Mouse (Mus musculus) lung, postnatal 0 days (tissue): ENCODE measurements around the gene Scn4b. TPM values are rescaled to one million over a fixed set of nuclear protein-coding genes. Genes with fewer than 3 reads are reported as not detected.

Source experiments
- ATAC-seq: fragments of 200-750 bp; cut with Nextera tagmentation; 2 replicates; pipeline ENCODE4 v1.8.0; 2017; ENCODE audit warnings: moderate library complexity
- DNase-seq: peaks from one replicate; pipeline ENCODE4 v3.0.0-alpha.2; 2016; ENCODE audit warnings: low spot score
- H3K27ac ChIP-seq: fragments of 300-500 bp; sonication (generic); 2 replicates; pipeline ENCODE4 v1.5.1; 2014; ENCODE audit warnings: antibody characterized with exemption, mild to moderate bottlenecking, low read length, mixed read lengths
- H3K27me3 ChIP-seq: fragments of 300-500 bp; sonication (generic); replicated peaks from 2 replicates; pipeline ENCODE4 v1.6.1; 2014; ENCODE audit warnings: low read length, mixed read lengths; ENCODE audit not compliant: insufficient read depth
- H3K36me3 ChIP-seq: fragments of 300-500 bp; sonication (generic); 2 replicates; pipeline ENCODE4 v1.6.1; 2014; ENCODE audit warnings: low read length, mixed read lengths; ENCODE audit not compliant: insufficient read depth
- H3K4me1 ChIP-seq: fragments of 300-500 bp; sonication (generic); 2 replicates; pipeline ENCODE4 v1.6.1; 2014; ENCODE audit warnings: antibody characterized with exemption, low read depth, low read length, mixed read lengths; ENCODE audit not compliant: insufficient read depth
- H3K4me2 ChIP-seq: fragments of 300-500 bp; sonication (generic); replicated peaks from 2 replicates; pipeline ENCODE4 v1.6.1; 2014; ENCODE audit warnings: low read depth, mild to moderate bottlenecking, low read length, moderate library complexity, mixed read lengths
- H3K4me3 ChIP-seq: fragments of 300-500 bp; sonication (generic); 2 replicates; pipeline ENCODE4 v1.5.1; 2014; ENCODE audit warnings: low read depth, low read length
- H3K9ac ChIP-seq: fragments of 300-500 bp; sonication (generic); replicated peaks from 2 replicates; pipeline ENCODE4 v1.6.1; 2014; ENCODE audit warnings: low read depth, mild to moderate bottlenecking
- H3K9me3 ChIP-seq: fragments of 300-500 bp; sonication (generic); 2 replicates; pipeline ENCODE4 v1.6.1; 2016; ENCODE audit warnings: low read length, mixed read lengths
- CTCF ChIP-seq: IDR thresholded peaks from 2 replicates; pipeline ENCODE4 v1.5.1; 2016; ENCODE audit warnings: antibody characterized with exemption, mild to moderate bottlenecking
- EP300 ChIP-seq: IDR thresholded peaks from 2 replicates; pipeline ENCODE4 v1.6.1; 2016; ENCODE audit warnings: antibody characterized with exemption, mild to moderate bottlenecking, control low read depth
- WGBS: fragments of 180-500 bp; shearing (Covaris S2); extraction: QIAGEN DNeasy Blood & Tissue Kit; methylation state at CpG from one replicate; pipeline ENCODE4 v1.1.7; 2014; 5-methylcytosine and 5-hydroxymethylcytosine counted together
- polyA plus RNA-seq: library from polyadenylated mRNA; unstranded; fragments of >200 nt; fragmentation: Nextera tagmentation; extraction: Ambion mirVana; gene quantifications from 2 replicates; pipeline ENCODE4 v1.2.1, GENCODE M21; 2015

Scn4b gene
- polyA plus RNA-seq, 1 experiment from 2014 or later = 0.13 TPM

- H3K36me3 ChIP-seq = no peaks in the 10 kb centered on the region
- no peak overlapping the region for H3K4me2 ChIP-seq
- H3K9me3 ChIP-seq = no peaks in the 10 kb centered on the region
- no peak overlapping the region for H3K27ac ChIP-seq
- H3K9ac ChIP-seq = no peak overlapping the region
- no peaks in the 10 kb centered on the region for H3K27me3 ChIP-seq
- ATAC-seq = no peak
- H3K4me3 ChIP-seq = no peak overlapping the region
- WGBS = 76% methylated on average over 8 of the region's 8 CpGs
- DNase-seq = no peak
- H3K4me1 ChIP-seq = no peaks in the 10 kb centered on the region
- TF ChIP-seq CTCF (no peak), EP300 (no peak)
Observed at GRCm38 (mm10) chr9:45196125-45196830, 58.1 kb downstream of the Scn4b start.

GRCm38 (mm10) chr9:45197549-45197948, 59.4 kb downstream of the Scn4b start:
- no peak overlapping the region for H3K4me2 ChIP-seq
- no peak for TF ChIP-seq EP300
- TF ChIP-seq CTCF = no peak
- DNase-seq (no peak), ATAC-seq (no peak)
- no peaks in the 10 kb centered on the region for H3K27me3 ChIP-seq
- H3K36me3 ChIP-seq = no peaks in the 10 kb centered on the region
- WGBS = 66% methylated on average over 5 of the region's 5 CpGs
- H3K4me1 ChIP-seq = no peaks in the 10 kb centered on the region
- no peak overlapping the region for H3K4me3 ChIP-seq
- no peaks in the 10 kb centered on the region for H3K9me3 ChIP-seq
- H3K27ac ChIP-seq = no peak overlapping the region
- H3K9ac ChIP-seq = no peak overlapping the region

- H3K27ac ChIP-seq = no peak overlapping the region
- H3K36me3 ChIP-seq = no peaks in the 10 kb centered on the region
- ATAC-seq (peak; percentile 72), DNase-seq (peak; percentile 68)
- 68% methylated on average over 5 of the region's 5 CpGs for whole genome bisulfite sequencing
- H3K27me3 ChIP-seq = no peaks in the 10 kb centered on the region
- no peak for TF ChIP-seq CTCF
- TF ChIP-seq EP300 = 0 out of 2 replicates have a peak, but pooled peaks have one; percentile 24
- no peak overlapping the region for H3K9ac ChIP-seq
- no peaks in the 10 kb centered on the region for H3K9me3 ChIP-seq
- no peak overlapping the region for H3K4me3 ChIP-seq
- no peaks in the 10 kb centered on the region for H3K4me1 ChIP-seq
- H3K4me2 ChIP-seq = no peak overlapping the region
Observed at GRCm38 (mm10) chr9:45201319-45201947, 63.2 kb downstream of the Scn4b start.

- Histone ChIP-seq H3K4me2 (no peak overlapping the region), H3K9ac (no peak overlapping the region), H3K27me3 (no peaks in the 10 kb centered on the region), H3K9me3 (no peaks in the 10 kb centered on the region), H3K4me3 (no peak overlapping the region), H3K27ac (no peak overlapping the region), H3K36me3 (no peaks in the 10 kb centered on the region), H3K4me1 (no peaks in the 10 kb centered on the region)
- no peak for DNase-seq
- TF ChIP-seq EP300 (no peak), CTCF (no peak)
- 59% methylated on average over 9 of the region's 9 CpGs for WGBS
- ATAC-seq = no peak
Observed at GRCm38 (mm10) chr9:45202021-45202798, 64.0 kb downstream of the Scn4b start.

Other genes with a start within 250 kb of the Scn4b start
- 663 and 736 TPM in 2 replicates for gene Atp5l, start 217.7 kb upstream of the Scn4b start, polyA plus RNA-seq
- 12.9 and 13.2 TPM in 2 replicates for gene Ube4a, start 172.8 kb upstream of the Scn4b start, polyA plus RNA-seq
- 0.63 and 1.1 TPM in 2 replicates for gene Cd3g, start 158.0 kb upstream of the Scn4b start, polyA plus RNA-seq
- 0.38 and 0.39 TPM in 2 replicates for gene Cd3d, start 156.6 kb upstream of the Scn4b start, polyA plus RNA-seq
- gene Cd3e, start 128.8 kb upstream of the Scn4b start, polyA plus RNA-seq = 0.18 and 0.27 TPM in 2 replicates
- 4.2 and 4.3 TPM in 2 replicates for gene Mpzl2, start 98.6 kb upstream of the Scn4b start, polyA plus RNA-seq
- 2.0 and 2.2 TPM in 2 replicates for gene Mpzl3, start 83.2 kb upstream of the Scn4b start, polyA plus RNA-seq
- 2.1 and 3.3 TPM in 2 replicates for gene Jaml, start 59.2 kb upstream of the Scn4b start, polyA plus RNA-seq
- 0.27 and 0.49 TPM in 2 replicates for gene Scn2b, start 20.6 kb upstream of the Scn4b start, polyA plus RNA-seq
- 0.11 and 0.21 TPM in 2 replicates for gene BC049352, start 43.6 kb downstream of the Scn4b start, polyA plus RNA-seq
- gene Tmprss4, start 65.7 kb downstream of the Scn4b start, polyA plus RNA-seq = 14.4 and 17.9 TPM in 2 replicates
- gene Il10ra, start 130.8 kb downstream of the Scn4b start, polyA plus RNA-seq = 2.1 and 2.6 TPM in 2 replicates
- gene Tmprss13, start 180.7 kb downstream of the Scn4b start, polyA plus RNA-seq = 0.83 and 0.86 TPM in 2 replicates
- 13.4 and 13.5 TPM in 2 replicates for gene Fxyd6, start 231.8 kb downstream of the Scn4b start, polyA plus RNA-seq